Mouse (Mus musculus) 3T3-L1 (cell line): ENCODE results near the gene Cyth2.

Experiments used
- DNase-seq: peaks from one replicate; pipeline ENCODE4 v3.0.0-alpha.2; 2015; ENCODE audit warnings: low read depth, low spot score

Gene Cyth2

DNA sequence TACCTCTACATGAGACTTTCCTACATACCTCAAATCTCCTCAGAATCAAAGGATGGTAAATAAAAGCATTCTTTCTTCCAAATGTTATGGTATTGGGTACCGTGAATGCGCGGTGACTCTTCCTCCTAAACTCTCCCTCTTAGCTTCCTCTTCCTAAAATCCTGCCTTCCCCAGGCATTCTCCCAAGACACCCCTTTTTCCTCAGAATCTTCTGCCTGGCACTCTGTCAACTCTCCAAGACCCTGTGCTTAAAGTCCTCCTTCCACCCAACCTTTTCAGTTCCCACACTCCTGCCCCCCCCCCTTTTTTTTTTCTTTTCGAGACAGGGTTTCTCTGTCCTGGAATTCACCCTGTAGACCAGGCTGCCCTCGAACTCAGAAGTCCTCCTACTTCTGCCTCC, 460 bp upstream of the Cyth2 start:
- DNase-seq: no peak

DNA sequence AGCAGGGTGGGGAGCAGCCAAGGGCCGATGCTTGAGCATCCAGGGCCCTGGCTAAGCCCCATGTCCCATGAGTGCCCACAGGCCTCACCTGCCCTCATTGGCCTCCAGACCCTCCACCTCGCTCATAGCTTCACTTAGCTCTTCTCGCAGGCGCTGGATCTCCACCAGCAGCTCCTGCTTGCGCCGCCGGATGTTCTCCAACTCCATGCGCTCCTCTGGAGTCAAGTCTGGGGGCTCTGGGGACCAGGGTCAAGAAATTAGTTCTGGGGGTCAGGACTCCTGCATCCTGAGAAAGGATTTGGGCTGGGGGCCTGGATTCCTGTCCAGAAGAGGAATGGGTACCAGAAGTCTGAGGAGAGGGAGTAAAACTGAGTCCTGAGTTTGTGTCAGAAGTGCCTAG, 1.5 kb downstream of the Cyth2 start:
- DNase-seq: no peak

GRCm38 (mm10) chr7:45809276-45810075, 4.9 kb downstream of the Cyth2 start:
- no peak for DNase-seq

- DNase-seq: no peak
Measured at GRCm38 (mm10) chr7:45808471-45808870, 5.9 kb downstream of the Cyth2 start.

- no peak for DNase-seq
Measured at GRCm38 (mm10) chr7:45805941-45806340, 8.4 kb downstream of the Cyth2 start.

- peak; percentile 84 for DNase-seq
Measured at GRCm38 (mm10) chr7:45802551-45802950, 11.8 kb downstream of the Cyth2 start.

DNA sequence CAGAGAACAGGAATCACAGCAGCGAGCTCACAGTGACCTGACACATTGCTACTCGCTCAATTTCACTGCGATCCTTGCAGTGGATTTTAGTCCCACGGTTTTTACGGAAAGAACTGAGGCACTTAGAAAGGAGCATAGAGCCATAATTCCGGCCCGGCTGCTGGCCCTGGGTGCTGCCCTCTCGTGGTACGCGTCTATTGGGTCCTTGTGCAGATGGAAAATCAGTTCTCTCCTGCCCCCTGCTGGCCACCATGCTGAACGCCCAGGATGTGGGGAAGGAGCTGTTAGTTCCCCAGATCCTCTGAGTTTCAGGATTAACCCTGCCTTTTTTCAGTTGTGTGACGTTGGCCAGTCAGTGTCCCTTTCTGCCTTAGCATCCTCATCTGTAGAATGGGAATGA, 13.0 kb downstream of the Cyth2 start:
- DNase-seq: peak; percentile 95

DNA sequence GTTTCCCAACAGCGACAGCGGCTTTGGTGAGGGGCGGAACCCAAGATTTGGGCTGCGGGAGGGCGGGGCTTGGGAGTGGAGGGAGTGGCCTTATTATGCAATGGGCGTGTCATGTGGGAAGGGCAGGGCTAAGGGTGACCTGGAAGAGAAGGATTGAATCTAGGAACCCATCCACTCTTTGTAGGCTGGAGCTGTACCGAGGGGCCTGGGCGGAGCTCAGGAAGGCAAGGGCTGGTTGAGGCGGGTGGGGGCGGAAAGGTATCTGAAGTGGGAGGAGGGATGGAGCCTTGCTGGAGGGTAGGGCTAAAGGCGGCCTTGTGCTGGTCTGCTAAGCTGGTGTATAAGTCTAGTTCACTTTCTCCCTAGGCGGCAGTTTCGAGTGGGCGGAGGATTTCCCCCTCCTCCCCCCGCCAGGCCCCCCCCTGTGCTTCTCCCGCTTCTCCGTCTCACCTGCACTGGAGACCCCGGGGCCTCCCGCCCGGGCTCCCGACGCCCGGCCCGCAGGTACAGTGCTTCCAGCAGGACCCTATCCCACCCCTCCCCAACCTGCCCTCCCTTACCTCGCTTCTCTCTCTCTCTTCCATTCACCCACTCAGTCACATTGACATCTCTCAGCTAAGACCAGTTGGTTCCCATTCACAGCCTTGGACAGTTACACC, 13.7 kb downstream of the Cyth2 start:
- no peak for DNase-seq

- no peak for DNase-seq
Measured at GRCm38 (mm10) chr7:45800001-45800400, 14.4 kb downstream of the Cyth2 start.

GRCm38 (mm10) chr7:45798931-45799330, 15.4 kb downstream of the Cyth2 start:
- DNase-seq: no peak

GRCm38 (mm10) chr7:45798511-45798836, 15.9 kb downstream of the Cyth2 start:
- DNase-seq: no peak

GRCm38 (mm10) chr7:45797661-45798510, 16.5 kb downstream of the Cyth2 start:
- DNase-seq: no peak

- DNase-seq: no peak
Measured at GRCm38 (mm10) chr7:45796950-45797349, 17.4 kb downstream of the Cyth2 start.

DNA sequence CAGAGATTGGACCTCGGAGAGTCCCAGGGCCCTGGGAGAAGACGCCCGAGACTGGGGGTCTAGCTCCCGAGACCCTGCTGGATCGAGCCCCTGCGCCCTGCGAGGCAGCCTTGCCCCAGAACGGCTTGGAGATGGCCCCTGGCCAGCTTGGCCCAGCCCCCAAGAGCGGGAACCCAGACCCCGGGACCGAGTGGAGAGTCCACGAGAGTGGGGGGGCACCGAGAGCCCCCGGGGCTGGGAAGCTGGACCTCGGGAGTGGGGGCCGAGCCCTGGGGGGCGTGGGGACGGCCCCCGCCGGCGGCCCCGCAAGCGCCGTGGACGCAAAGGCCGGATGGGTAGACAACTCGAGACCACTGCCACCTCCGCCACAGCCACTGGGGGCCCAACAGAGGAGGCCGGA, 19.4 kb downstream of the Cyth2 start:
- DNase-seq: no peak

DNA sequence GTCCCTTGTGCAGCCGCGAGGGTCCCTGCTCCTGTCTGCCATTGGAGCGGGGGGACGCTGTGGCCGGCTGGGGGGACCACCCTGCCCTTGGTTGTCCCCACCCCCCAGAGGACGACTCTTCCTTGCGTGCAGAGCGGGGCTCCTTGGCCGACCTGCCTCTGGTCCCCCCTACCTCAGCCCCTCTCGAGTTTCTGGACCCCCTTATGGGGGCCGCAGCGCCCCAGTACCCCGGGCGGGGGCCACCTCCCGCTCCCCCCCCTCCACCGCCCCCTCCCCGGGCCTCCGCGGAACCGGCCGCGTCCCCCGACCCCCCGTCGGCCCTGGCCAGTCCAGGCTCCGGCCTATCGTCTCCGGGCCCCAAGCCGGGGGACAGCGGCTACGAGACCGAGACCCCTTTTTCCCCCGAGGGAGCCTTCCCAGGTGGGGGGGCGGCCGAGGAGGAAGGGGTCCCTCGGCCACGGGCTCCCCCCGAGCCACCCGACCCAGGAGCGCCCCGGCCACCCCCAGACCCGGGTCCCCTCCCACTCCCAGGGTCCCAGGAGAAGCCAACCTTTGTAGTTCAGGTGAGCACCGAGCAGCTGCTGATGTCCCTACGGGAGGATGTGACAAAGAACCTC, 20.3 kb downstream of the Cyth2 start:
- DNase-seq: no peak

- no peak for DNase-seq
Measured at GRCm38 (mm10) chr7:45793240-45793639, 21.1 kb downstream of the Cyth2 start.

DNA sequence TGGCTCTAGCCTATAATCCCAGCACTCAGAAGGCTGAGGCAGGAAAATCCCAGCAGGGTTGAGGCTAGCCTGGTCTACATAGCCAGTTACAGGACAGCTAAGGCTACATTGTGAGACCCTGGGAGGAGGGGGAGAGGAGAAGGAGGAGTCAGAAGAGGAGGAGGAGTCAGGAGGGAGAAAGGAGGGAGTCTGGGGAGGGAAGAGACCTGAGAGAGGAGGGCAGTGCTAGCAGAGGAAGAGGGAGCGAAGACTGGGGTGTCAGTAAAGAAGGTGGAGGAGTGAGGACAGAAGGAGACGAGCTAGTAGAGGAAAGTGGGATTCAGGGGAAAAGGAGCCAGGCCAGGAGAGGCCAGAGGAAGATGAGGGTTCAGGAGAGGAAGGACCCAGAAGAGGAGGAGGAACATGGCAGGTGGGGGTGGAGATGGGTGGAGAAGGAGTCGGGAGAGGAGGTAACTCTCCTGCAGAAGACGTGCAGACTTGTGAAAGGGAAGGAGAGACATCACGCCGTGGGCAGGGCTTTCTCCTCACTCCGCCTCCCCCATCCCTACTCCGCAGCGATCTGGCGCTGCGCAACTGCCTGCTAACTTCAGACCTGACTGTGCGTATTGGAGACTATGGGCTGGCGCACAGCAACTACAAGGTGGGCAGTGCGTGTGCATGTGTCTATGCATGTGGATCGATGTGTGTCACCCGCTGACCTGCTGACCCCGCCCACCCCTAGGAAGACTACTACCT, 22.5 kb downstream of the Cyth2 start:
- no peak for DNase-seq

DNA sequence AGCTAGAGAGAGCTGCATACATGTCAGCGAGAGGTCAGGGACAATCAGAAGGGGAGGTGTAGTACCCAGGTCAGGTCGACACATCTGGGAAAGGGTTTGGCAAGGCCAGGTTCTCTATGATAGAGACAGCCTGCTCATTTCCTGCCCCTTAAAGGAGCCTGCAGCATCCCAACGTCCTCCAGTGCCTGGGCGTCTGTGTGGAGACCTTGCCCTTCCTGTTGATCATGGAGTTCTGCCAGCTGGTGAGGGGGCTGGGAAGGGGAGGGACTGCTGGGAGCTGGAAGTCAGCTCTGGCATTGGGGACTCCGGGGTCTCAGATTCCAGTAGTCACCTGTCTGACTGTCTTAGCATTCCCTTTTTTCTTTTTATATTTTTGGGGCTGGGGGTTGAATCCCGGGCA, 23.7 kb downstream of the Cyth2 start:
- no peak for DNase-seq

DNA sequence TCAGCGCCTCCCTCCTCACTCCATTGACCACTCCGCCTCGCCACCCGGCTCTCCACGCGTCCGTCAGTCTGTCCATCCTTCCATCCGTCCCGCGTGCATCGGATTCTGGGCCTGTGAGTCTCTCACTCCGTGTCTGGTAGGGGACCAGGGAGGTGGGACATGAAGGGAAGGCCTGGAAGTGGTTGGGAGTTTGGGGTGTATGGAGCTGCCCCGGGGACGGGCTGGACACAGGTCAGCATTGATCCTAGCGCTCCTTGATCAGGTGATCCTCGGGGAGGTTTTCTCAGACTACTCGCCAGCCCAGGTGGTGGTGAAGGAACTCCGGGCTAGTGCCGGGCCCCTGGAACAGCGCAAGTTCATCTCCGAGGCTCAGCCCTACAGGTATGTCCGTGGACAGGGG, 26.7 kb downstream of the Cyth2 start:
- DNase-seq: no peak

GRCm38 (mm10) chr7:45786661-45787413, 27.5 kb downstream of the Cyth2 start:
- DNase-seq: no peak

DNA sequence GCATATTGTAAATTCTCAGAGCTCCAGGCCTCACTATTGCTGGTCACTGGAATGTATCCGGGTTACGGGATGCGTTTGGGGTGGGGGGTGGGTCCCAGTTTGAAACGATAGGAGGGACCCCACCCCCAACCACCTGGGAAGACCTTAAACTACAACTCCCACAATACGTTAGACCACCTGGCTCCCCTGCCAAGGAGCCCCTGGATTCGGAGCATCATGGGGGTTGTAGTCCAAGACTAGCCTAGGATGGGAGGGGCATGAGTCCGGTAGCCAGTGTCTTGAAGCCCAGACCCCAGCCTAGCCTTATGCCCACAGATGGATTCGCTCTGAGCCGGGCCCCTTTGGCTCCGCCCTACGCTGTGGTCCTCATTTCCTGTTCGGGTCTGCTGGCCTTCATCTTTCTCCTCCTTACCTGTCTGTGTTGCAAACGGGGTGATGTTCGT, 28.2 kb downstream of the Cyth2 start:
- no peak for DNase-seq
